Mouse (Mus musculus) cerebellum, adult 8-10 months (tissue): ENCODE measurements at regions not wholly inside any gene's neighbourhood (a gene's known extent, or its start where the extent isn't known, plus 50 kb on each side); places are given as distances from the start of the nearest gene placed in this dataset.

ENCODE experiments used
- DNase-seq: peaks from one replicate; pipeline ENCODE4 v3.0.0; 2022

- DNase-seq, result no peak
Measured at GRCm38 (mm10) chr7:83078695-83079094, 211.6 kb downstream of the Mex3b start.

GRCm38 (mm10) chr7:83079842-83080241 lies 212.7 kb downstream of the Mex3b start:
- DNase-seq, result no peak

GRCm38 (mm10) chr7:83084496-83085082 lies 217.5 kb downstream of the Mex3b start:
- DNase-seq, result no peak

GRCm38 (mm10) chr7:83085547-83086158 lies 218.5 kb downstream of the Mex3b start:
- no peak for DNase-seq

GRCm38 (mm10) chr7:83087408-83087807 lies 220.3 kb downstream of the Mex3b start:
- DNase-seq, result no peak

GRCm38 (mm10) chr7:83088125-83088524 lies 221.0 kb downstream of the Mex3b start:
- no peak for DNase-seq

- peak; percentile 1 for DNase-seq
Measured at GRCm38 (mm10) chr7:83089330-83089982, 222.3 kb downstream of the Mex3b start.

GRCm38 (mm10) chr7:83093923-83094355 lies 226.8 kb downstream of the Mex3b start:
- no peak for DNase-seq

- DNase-seq, result no peak
Measured at GRCm38 (mm10) chr7:83094899-83095298, 227.8 kb downstream of the Mex3b start.

GRCm38 (mm10) chr7:83095593-83095992 lies 228.5 kb downstream of the Mex3b start:
- no peak for DNase-seq

- no peak for DNase-seq
Measured at GRCm38 (mm10) chr7:83104426-83104825, 237.3 kb downstream of the Mex3b start.

- DNase-seq, result no peak
Measured at GRCm38 (mm10) chr7:83105672-83106071, 238.5 kb downstream of the Mex3b start.

GRCm38 (mm10) chr7:83111217-83111823 lies 244.2 kb downstream of the Mex3b start:
- DNase-seq, result no peak

GRCm38 (mm10) chr7:83116487-83116886 lies 249.4 kb downstream of the Mex3b start:
- no peak for DNase-seq

GRCm38 (mm10) chr7:83117065-83117464 lies 249.9 kb downstream of the Mex3b start:
- DNase-seq, result no peak

GRCm38 (mm10) chr7:83126196-83126595 lies 259.1 kb downstream of the Mex3b start:
- DNase-seq, result no peak

GRCm38 (mm10) chr7:83140216-83140615 lies 273.1 kb downstream of the Mex3b start:
- peak; percentile 1 for DNase-seq

GRCm38 (mm10) chr7:83140658-83141057 lies 273.5 kb downstream of the Mex3b start:
- no peak for DNase-seq

- DNase-seq, result no peak
Measured at GRCm38 (mm10) chr7:83144018-83144417, 276.9 kb downstream of the Mex3b start.

- DNase-seq, result no peak
Measured at GRCm38 (mm10) chr7:83145551-83145950, 278.4 kb downstream of the Mex3b start.

- DNase-seq, result no peak
Measured at GRCm38 (mm10) chr7:83161226-83161625, 294.1 kb downstream of the Mex3b start.

GRCm38 (mm10) chr7:83162868-83163267 lies 295.7 kb downstream of the Mex3b start:
- no peak for DNase-seq

- DNase-seq, result no peak
Measured at GRCm38 (mm10) chr7:83179403-83179802, 312.3 kb downstream of the Mex3b start.

GRCm38 (mm10) chr7:83186341-83186740 lies 319.2 kb downstream of the Mex3b start:
- DNase-seq, result no peak
